Mouse (Mus musculus): Measurements from ENCODE around the gene Ankrd12. TPM values are rescaled to one million over a fixed set of nuclear protein-coding genes. Genes with fewer than 3 reads are reported as not detected.
"Not testable (repeated sequence)": the region's sequence is repeated elsewhere in the genome, so short reads cannot be mapped to it uniquely, and the experiment has no call there.

The Ankrd12 gene
- polyA plus RNA-seq, 1 experiment from 2014 or later = 20.4 TPM

- no peaks in the 10 kb centered on the region for H3K27me3 ChIP-seq
- POLR2A ChIA-PET = no interaction called here
- in situ Hi-C loops (cut with MboI; ENCODE audit: low pct_unique_long_range_greater_than_20kb) = no loop called here
- no peak for DNase-seq (ENCODE audit: low read depth, low spot score)
- TF ChIP-seq CTCF (IDR thresholded peaks at IDR 0.05) = no peak
- ATAC-seq = no peak
- CTCF ChIA-PET = interaction anchor here (1.0 kb wide), 1 partner anchor 32 kb away, joined by 3 read pairs; no protein-coding TSS in a partner anchor
These were observed 69.4 kb downstream of the Ankrd12 start for GRCm38 (mm10) chr17:66007473-66007872.

DNA sequence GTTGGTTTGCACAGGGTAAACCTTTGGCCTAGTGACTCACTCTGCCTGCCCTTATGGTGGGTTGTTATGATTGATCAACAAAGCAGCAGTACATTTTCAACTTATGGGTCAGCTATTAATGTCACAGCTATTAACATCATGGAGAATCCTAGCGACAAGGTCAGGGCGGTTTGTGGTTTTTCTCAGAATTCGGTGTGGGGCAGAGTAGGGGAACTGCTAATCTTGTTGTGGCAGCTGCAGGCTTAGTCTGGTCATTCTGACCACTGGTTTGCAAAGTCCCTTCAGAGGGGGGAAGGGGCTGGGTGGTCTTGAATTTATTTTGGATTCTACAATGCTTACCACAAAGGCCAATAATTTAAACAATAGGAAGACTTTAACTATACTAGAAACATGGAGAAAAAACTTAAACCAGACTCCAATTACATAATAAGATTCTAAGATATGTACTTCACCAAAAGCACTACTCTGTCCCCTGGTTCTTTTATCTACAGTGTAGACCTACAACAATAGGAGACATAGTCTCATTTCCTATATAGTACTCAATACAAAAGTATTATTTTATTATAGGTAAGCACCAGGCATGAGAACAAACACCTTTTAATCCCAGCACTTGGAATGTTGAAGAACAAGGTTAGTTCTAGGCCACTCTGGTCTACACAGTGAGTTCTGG lies 88.6 kb downstream of the Ankrd12 start:
- ATAC-seq (no peak), DNase-seq (ENCODE audit: low read depth, low spot score) (no peak)
- POLR2A ChIA-PET = no interaction called here
- no peak for TF ChIP-seq CTCF (IDR thresholded peaks at IDR 0.05)
- CTCF ChIA-PET = no interaction called here
- in situ Hi-C loops (cut with MboI; ENCODE audit: low pct_unique_long_range_greater_than_20kb) = no loop called here
- no peaks in the 10 kb centered on the region for H3K27me3 ChIP-seq

DNA sequence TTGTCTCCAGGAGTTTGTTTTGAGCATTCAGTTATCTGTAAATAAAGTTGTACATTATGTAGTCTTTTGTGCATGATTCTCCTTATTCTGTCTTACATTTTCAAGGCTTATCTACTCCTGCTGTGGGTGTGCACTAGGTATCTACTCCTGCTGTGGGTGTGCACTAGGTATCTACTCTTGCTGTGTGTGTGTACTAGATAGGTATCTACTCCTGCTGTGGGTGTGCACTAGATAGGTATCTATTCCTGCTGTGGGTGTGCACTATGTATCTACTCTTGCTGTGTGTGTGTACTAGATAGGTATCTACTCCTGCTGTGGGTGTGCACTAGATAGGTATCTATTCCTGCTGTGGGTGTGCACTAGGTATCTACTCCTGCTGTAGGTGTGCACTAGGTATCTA lies 100.2 kb downstream of the Ankrd12 start:
- not testable (repeated sequence) for DNase-seq (ENCODE audit: low read depth, low spot score)

DNA sequence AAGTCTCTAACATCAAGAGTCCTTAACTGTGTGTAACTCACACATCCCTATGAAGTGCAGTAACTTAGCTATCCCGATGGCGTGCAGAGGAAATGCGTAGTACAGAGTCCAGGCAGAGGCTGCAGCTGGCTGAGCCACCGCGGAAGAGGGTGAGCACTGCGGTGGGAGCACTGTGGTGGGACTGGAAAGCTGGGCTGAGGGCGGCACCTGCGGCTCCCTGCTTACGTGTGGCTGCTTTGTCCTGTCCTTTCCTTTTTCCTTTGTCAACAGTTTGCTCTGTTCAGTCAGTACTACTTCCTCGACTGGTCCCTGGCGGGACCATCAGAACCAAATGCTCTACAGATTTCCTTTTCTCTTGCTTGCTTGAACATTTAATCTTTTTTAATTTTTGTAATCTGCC lies 109.1 kb downstream of the Ankrd12 start:
- H3K27me3 ChIP-seq = no peaks in the 10 kb centered on the region
- POLR2A ChIA-PET = no interaction called here
- in situ Hi-C loops (cut with MboI; ENCODE audit: low pct_unique_long_range_greater_than_20kb) = no loop called here
- CTCF ChIA-PET = interaction anchor here (0.7 to 1.6 kb wide), 6 partner anchors 8 to 99 kb away, joined by 3 to 5 read pairs (median 3); no protein-coding TSS in a partner anchor
- ATAC-seq (no peak), DNase-seq (ENCODE audit: low read depth, low spot score) (no peak)
- no peak for TF ChIP-seq CTCF (IDR thresholded peaks at IDR 0.05)

More for the DNA sequence above, 100.2 kb downstream of the Ankrd12 start:
- ATAC-seq; POLR2A ChIA-PET; CTCF ChIA-PET; H3K27me3 ChIP-seq; in situ Hi-C loops (cut with MboI; ENCODE audit: low pct_unique_long_range_greater_than_20kb): not testable (repeated sequence)

GRCm38 (mm10) chr17:65962263-65962662 lies 114.6 kb downstream of the Ankrd12 start:
- CTCF ChIA-PET = interaction anchor here (0.8 to 1.0 kb wide), 2 partner anchors 13 to 146 kb away, joined by 3 read pairs; no protein-coding TSS in a partner anchor
- TF ChIP-seq CTCF (IDR thresholded peaks at IDR 0.05) = peak; percentile 38
- ATAC-seq (no peak), DNase-seq (ENCODE audit: low read depth, low spot score) (no peak)
- POLR2A ChIA-PET = no interaction called here
- in situ Hi-C loops (cut with MboI; ENCODE audit: low pct_unique_long_range_greater_than_20kb) = no loop called here
- H3K27me3 ChIP-seq = no peaks in the 10 kb centered on the region

DNA sequence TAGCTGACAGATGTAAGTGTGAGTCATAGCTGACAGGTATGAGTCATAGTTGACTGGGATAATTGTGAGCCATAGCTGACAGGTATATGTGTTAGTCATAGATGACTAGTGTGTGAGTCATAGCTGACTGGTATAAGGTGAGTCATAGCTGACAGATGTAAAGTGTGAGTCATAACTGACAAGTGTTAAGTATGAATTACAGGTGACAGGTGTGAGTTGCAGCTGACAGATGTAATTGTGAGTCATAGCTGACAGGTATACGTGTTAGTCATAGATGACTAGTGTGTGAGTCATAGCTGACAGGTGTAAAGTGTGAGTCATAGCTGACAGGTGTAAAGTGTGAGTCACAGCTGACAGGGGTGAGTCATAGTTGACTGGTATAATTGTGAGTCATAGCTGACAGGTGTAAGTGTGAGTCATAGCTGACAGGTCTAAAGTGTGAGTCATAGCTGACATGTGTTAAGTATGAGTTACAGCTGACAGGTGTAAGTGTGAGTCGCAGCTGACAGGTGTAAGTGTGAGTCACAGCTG lies 115.2 kb downstream of the Ankrd12 start:
- peak; percentile 55 for ATAC-seq
- ChIA-PET CTCF (interaction anchor here (0.8 to 1.2 kb wide), 4 partner anchors 10 to 146 kb away, joined by 3 read pairs; partner anchors contain the start of gene Twsg1), POLR2A (interaction anchor here (0.8 kb wide), 1 partner anchor 11 kb away, joined by 5 read pairs; no protein-coding TSS in a partner anchor)
- H3K27me3 ChIP-seq = no peaks in the 10 kb centered on the region
- no peak for TF ChIP-seq CTCF (IDR thresholded peaks at IDR 0.05)
- in situ Hi-C loops (cut with MboI; ENCODE audit: low pct_unique_long_range_greater_than_20kb) = no loop called here
- DNase-seq (ENCODE audit: low read depth, low spot score) = peak; percentile 78

DNA sequence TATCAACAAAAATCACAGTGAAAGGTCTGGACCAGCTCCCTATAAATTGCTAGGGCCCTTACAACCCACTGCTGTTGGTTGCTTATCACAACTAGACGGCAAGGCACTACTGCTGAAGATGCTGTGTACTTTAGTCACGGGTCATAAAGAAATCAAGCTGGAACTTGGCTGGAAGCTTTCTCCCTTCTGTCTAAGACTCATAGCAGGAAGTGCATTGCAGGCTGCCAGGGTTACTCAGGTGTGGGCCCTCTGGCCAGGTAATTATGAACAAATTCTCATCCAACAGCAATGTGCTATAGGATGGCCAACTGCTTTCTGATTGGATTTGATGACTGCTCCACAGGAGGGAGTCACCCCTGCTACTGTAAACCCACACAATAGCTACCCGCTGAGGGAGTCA lies 117.9 kb downstream of the Ankrd12 start:
- in situ Hi-C loops (cut with MboI; ENCODE audit: low pct_unique_long_range_greater_than_20kb) = no loop called here
- no peak for ATAC-seq

DNA sequence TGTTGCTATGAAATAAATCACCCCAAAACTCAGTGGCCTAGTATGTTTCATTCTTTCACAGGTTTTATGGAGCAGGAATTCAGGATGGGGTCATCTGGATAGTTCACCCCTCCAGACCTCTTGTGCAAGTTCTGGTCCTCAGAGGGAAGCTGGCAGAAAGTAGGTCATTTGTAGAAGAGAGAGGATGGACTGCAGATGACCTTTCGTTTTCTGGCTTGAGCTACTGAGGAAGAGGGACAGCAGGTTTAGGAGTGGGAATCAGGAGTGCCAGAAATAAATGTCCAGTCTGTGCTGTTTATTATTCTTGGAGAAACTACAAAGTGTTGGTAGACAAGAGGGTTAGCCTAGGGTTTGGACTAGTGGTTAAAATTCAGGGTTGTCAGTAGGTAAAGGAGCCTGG lies 118.5 kb downstream of the Ankrd12 start:
- POLR2A ChIA-PET = no interaction called here
- in situ Hi-C loops (cut with MboI; ENCODE audit: low pct_unique_long_range_greater_than_20kb) = no loop called here
- no peak for TF ChIP-seq CTCF (IDR thresholded peaks at IDR 0.05)
- CTCF ChIA-PET = interaction anchor here (1.3 to 2.1 kb wide), 2 partner anchors 10 to 89 kb away, joined by 5 to 6 read pairs; no protein-coding TSS in a partner anchor
- DNase-seq (ENCODE audit: low read depth, low spot score) = no peak
- ATAC-seq = no peak
- no peaks in the 10 kb centered on the region for H3K27me3 ChIP-seq

More for the DNA sequence above, 117.9 kb downstream of the Ankrd12 start:
- TF ChIP-seq CTCF (IDR thresholded peaks at IDR 0.05) = no peak
- no peaks in the 10 kb centered on the region for H3K27me3 ChIP-seq
- ChIA-PET POLR2A (no interaction called here), CTCF (interaction anchor here (0.9 to 2.1 kb wide), 3 partner anchors 9 to 90 kb away, joined by 3 to 6 read pairs (median 5); no protein-coding TSS in a partner anchor)
- DNase-seq (ENCODE audit: low read depth, low spot score) = no peak

DNA sequence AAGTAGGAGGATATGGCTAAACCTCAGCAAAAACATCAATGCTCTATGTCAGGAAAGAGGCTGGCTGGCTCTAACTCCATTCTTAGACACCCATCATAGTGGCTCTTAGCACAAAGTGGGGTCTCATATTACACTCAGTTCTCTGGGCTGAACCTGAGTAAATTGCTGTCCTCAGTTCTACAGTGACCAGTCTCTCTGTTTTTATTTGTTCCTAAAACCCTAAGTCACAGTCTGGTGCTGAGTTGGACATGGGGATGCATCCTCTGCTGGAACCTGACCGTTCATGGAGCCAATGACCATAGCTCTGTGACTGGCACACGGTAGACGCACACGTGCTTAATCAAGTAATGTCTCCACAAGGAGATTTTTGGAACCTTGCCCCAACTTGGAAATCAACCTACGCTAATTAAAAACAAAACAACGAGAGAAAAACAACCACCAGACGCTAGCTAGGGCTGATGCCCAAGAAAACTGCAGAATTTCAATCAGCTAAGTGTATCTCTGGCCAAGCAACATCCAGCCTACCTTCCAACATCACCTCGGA lies 119.0 kb downstream of the Ankrd12 start:
- H3K27me3 ChIP-seq = no peaks in the 10 kb centered on the region
- POLR2A ChIA-PET = no interaction called here
- DNase-seq (ENCODE audit: low read depth, low spot score) (no peak), ATAC-seq (no peak)
- TF ChIP-seq CTCF (IDR thresholded peaks at IDR 0.05) = no peak
- CTCF ChIA-PET = interaction anchor here (1.3 to 2.1 kb wide), 2 partner anchors 10 to 88 kb away, joined by 5 to 6 read pairs; no protein-coding TSS in a partner anchor
- in situ Hi-C loops (cut with MboI; ENCODE audit: low pct_unique_long_range_greater_than_20kb) = no loop called here

DNA sequence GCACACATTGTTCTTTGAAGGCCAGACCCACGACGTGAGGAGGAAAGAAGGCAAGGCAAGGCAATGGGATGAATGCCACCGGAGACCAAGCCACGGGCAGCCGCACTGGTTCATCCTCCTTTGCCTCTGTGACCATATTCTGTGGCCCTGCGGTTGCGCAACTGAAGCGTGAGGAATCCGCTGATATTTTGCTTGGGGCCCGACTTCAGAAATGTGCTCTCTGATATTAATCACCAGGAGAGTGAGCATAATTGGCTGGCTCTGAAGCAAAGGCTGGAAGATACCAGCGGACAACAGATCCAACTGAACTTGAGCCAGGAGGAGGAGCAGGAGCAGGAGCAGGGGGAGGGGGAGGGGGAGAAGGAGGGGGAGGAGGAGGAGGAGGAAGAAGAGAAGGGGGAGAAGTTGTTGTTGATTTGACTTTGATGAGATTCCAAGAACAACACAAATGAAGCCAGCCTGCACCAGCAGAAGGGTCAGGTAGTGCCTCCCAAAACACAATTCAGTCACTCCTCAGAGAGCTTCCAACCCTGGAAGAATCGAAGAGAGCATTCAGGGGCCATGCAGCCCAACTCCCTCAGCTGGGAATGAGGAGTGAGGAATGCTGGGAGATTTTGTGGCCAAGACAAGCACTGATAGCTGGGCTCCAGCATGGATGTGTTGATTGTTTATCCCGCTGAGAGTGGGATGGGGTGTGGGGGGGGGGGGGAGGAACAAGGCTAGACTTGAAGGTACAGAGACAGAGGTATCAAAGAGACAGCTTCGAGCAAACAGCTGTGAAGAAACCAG lies 119.7 kb downstream of the Ankrd12 start:
- POLR2A ChIA-PET = interaction anchor here (0.6 kb wide), 1 partner anchor 115 kb away, joined by 3 read pairs; no protein-coding TSS in a partner anchor
- no peak for ATAC-seq
- no peak for DNase-seq (ENCODE audit: low read depth, low spot score)
- H3K27me3 ChIP-seq = no peaks in the 10 kb centered on the region
- no peak for TF ChIP-seq CTCF (IDR thresholded peaks at IDR 0.05)
- CTCF ChIA-PET = interaction anchor here (2.1 kb wide), 1 partner anchor 88 kb away, joined by 6 read pairs; no protein-coding TSS in a partner anchor
- in situ Hi-C loops (cut with MboI; ENCODE audit: low pct_unique_long_range_greater_than_20kb) = no loop called here
